Mouse (Mus musculus): ENCODE measurements around the gene Rnf133. TPM values are rescaled to one million over a fixed set of nuclear protein-coding genes. Genes with fewer than 3 reads are reported as not detected.

The Rnf133 gene
- not detected in 2 replicates for polyA plus RNA-seq (2016; fragmentation: Nextera tagmentation; extraction: Ambion mirVana)

DNA sequence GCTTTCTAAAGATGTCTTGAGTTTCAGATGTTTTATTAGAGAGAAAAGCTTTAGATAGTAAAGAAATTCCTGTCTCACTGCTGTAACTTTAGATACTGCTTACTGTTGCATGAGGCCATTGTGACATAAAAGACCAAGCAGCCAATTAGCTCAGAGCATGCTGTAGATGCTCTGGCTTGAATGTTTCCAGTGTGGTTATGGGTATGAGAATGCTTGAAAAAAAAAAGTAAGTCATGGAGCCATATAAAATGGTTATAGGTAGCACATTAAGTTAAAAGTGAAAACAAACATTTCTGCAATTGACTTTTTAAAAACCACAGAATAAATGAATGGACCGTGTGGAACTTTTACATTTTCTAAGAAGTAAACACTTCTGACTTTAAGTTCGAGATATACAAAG lies at the start of gene Rnf133:
Gene Rnf133, minus strand, starts transcription at position 101 of the 400 bp plus-strand sequence.
- no peaks in the 10 kb centered on the region for H3K36me3 ChIP-seq
- WGBS: 84% methylated on average over 2 of the region's 2 CpGs
- no peak within 1 kb of the TSS for H3K4me3 ChIP-seq

DNA sequence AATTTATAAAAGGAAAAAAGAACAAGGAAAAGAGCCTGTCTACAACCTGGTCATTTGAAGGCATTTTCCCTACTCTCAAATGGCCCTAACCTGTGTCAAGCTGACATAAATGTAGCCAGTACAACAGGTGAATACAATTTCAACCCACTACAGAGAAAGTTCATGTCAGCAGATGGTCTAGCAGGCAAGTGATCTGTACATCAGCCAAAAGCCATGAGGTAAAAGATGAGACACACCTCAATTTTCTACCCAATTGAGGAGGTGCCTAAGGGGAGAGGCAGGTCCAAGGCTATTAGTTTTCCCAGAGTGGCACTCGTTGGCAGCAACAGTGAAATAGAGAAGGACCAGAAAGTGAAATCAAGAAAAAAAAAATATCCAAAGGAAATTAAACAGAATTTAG lies 28.1 kb upstream of the Rnf133 start:
- WGBS: 72% methylated on average over 1 of the region's 1 CpGs
- no peak overlapping the region for H3K27ac ChIP-seq
- no peaks in the 10 kb centered on the region for H3K4me1 ChIP-seq
- no peaks in the 10 kb centered on the region for H3K36me3 ChIP-seq
- H3K4me3 ChIP-seq: no peak overlapping the region
- H3K27me3 ChIP-seq (ENCODE audit: low read depth, poor library complexity, severe bottlenecking): no peaks in the 10 kb centered on the region
- no peaks in the 10 kb centered on the region for H3K9me3 ChIP-seq (replicated peaks)
- no peak for DNase-seq (ENCODE audit: low spot score)

More for the DNA sequence above, at the start of gene Rnf133:
- no peak for DNase-seq (ENCODE audit: low spot score)
- no peaks in the 10 kb centered on the region for H3K9me3 ChIP-seq (replicated peaks)
- H3K27me3 ChIP-seq (ENCODE audit: low read depth, poor library complexity, severe bottlenecking): no peaks in the 10 kb centered on the region
- no peaks in the 10 kb centered on the region for H3K4me1 ChIP-seq
- no peak within 1 kb of the TSS for H3K27ac ChIP-seq

- Histone ChIP-seq H3K27ac (no peak within 1 kb of the TSS), H3K4me1 (no peaks in the 10 kb centered on the region), H3K27me3 (ENCODE audit: low read depth, poor library complexity, severe bottlenecking) (no peaks in the 10 kb centered on the region), H3K9me3 (replicated peaks) (no peaks in the 10 kb centered on the region), H3K4me3 (no peak within 1 kb of the TSS), H3K36me3 (no peaks in the 10 kb centered on the region)
- DNase-seq (ENCODE audit: low spot score): no peak
- 91% methylated on average over 2 of the region's 2 CpGs for WGBS
These were observed 4.9 kb upstream of the Rnf133 start, which contains the start of gene Rnf148 for GRCm38 (mm10) chr6:23655036-23655435. Rnf148 (minus strand) TSS chr6:23655136.

DNA sequence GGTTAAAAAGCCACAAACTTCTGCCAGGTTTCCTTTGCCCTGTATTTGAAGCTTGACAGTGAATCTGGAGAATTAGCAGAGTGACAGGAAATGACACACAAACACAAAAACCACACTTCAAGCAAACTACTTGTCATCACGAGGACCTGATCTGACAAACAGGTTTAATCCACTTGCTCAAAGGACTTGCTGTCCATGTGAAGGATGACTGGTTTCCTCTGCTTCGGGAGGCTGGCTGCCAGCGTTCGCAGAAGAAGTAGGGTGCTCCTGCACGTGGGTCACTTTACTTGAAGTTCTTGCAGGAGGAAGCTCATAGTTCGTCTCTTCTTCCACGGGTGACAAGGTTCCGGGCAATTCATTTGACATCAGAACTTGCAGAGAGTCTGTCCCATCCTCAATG lies 1.4 kb downstream of the Rnf133 start:
- WGBS: 84% methylated on average over 8 of the region's 8 CpGs
- Histone ChIP-seq H3K4me1 (no peaks in the 10 kb centered on the region), H3K4me3 (no peak overlapping the region), H3K9me3 (replicated peaks) (no peaks in the 10 kb centered on the region), H3K27ac (no peak overlapping the region), H3K36me3 (no peaks in the 10 kb centered on the region), H3K27me3 (ENCODE audit: low read depth, poor library complexity, severe bottlenecking) (no peaks in the 10 kb centered on the region)
- DNase-seq (ENCODE audit: low spot score): no peak

GRCm38 (mm10) chr6:23647627-23648247 lies 2.4 kb downstream of the Rnf133 start:
- no peaks in the 10 kb centered on the region for H3K36me3 ChIP-seq
- no peaks in the 10 kb centered on the region for H3K27me3 ChIP-seq (ENCODE audit: low read depth, poor library complexity, severe bottlenecking)
- no peak overlapping the region for H3K4me3 ChIP-seq
- no peaks in the 10 kb centered on the region for H3K4me1 ChIP-seq
- no peak overlapping the region for H3K27ac ChIP-seq
- 88% methylated on average over 7 of the region's 7 CpGs for WGBS
- no peaks in the 10 kb centered on the region for H3K9me3 ChIP-seq (replicated peaks)
- no peak for DNase-seq (ENCODE audit: low spot score)

DNA sequence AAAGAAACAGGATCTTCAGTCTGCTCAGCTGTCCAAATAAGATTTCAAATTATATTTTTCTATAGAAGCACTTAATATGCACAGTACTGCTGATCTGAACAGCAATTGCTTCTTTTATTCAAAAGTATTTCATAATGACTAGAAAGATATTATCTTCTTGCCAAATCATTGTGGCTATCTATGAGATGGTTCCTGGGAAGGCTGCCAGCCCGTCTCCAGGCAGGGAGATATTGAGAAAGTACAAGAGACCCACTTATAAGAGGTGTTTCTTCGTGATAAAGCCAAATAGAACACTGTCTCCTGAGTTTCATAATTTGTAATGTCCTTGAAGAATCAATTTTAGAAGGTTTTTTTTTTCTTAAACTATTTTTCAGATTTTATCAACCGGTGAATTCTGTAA lies 13.0 kb downstream of the Rnf133 start:
- H3K4me3 ChIP-seq: no peak overlapping the region
- H3K4me1 ChIP-seq: no peaks in the 10 kb centered on the region
- H3K9me3 ChIP-seq (replicated peaks): no peaks in the 10 kb centered on the region
- H3K27me3 ChIP-seq (ENCODE audit: low read depth, poor library complexity, severe bottlenecking): no peaks in the 10 kb centered on the region
- WGBS: 84% methylated on average over 3 of the region's 3 CpGs
- H3K36me3 ChIP-seq: no peaks in the 10 kb centered on the region
- no peak for DNase-seq (ENCODE audit: low spot score)
- no peak overlapping the region for H3K27ac ChIP-seq

GRCm38 (mm10) chr6:23635208-23635607 lies 14.9 kb downstream of the Rnf133 start:
- no peaks in the 10 kb centered on the region for H3K9me3 ChIP-seq (replicated peaks)
- H3K27me3 ChIP-seq (ENCODE audit: low read depth, poor library complexity, severe bottlenecking): no peaks in the 10 kb centered on the region
- no peak overlapping the region for H3K4me3 ChIP-seq
- no peaks in the 10 kb centered on the region for H3K36me3 ChIP-seq
- H3K27ac ChIP-seq: no peak overlapping the region
- WGBS: 88% methylated on average over 3 of the region's 3 CpGs
- no peak for DNase-seq (ENCODE audit: low spot score)
- H3K4me1 ChIP-seq: no peaks in the 10 kb centered on the region

GRCm38 (mm10) chr6:23634016-23634415 lies 16.1 kb downstream of the Rnf133 start:
- Histone ChIP-seq H3K36me3 (no peaks in the 10 kb centered on the region), H3K4me1 (no peaks in the 10 kb centered on the region), H3K27ac (no peak overlapping the region), H3K9me3 (replicated peaks) (no peaks in the 10 kb centered on the region), H3K4me3 (no peak overlapping the region), H3K27me3 (ENCODE audit: low read depth, poor library complexity, severe bottlenecking) (no peaks in the 10 kb centered on the region)
- no peak for DNase-seq (ENCODE audit: low spot score)
- WGBS: 89% methylated on average over 9 of the region's 9 CpGs

DNA sequence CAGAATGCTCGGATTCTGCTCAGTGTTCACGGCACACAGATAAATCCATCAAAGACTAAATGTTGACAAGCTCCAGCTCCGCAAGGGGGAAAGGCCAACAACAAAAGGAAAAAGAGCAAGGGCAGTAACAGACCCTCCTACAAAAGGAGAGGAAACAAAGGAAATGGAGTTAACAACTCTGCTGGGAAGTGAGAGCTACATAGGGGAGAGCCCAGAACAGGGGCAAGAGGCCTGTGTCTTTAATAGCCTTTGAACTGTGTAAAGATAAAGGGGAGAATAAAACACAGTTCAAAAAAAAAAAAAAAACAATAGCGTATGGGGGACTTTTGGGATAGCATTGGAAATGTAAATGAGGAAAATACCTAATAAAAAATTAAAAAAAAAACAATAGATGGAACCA lies 19.6 kb downstream of the Rnf133 start:
- Histone ChIP-seq H3K36me3 (no peaks in the 10 kb centered on the region), H3K27me3 (ENCODE audit: low read depth, poor library complexity, severe bottlenecking) (no peaks in the 10 kb centered on the region), H3K27ac (no peak overlapping the region), H3K4me1 (no peaks in the 10 kb centered on the region), H3K9me3 (replicated peaks) (no peaks in the 10 kb centered on the region), H3K4me3 (no peak overlapping the region)
- WGBS: 47% methylated on average over 4 of the region's 4 CpGs
- DNase-seq (ENCODE audit: low spot score): no peak

Other genes starting within 250 kb of the Rnf133 start
- gene Rnf148, start 4.8 kb upstream of the Rnf133 start, polyA plus RNA-seq (2016; fragmentation: Nextera tagmentation; extraction: Ambion mirVana): not detected in 2 replicates
- gene Cadps2, start 189.1 kb upstream of the Rnf133 start, polyA plus RNA-seq (2016; fragmentation: Nextera tagmentation; extraction: Ambion mirVana): 1.1 and 2.6 TPM in 2 replicates